Mouse (Mus musculus): ENCODE results near the gene Mrpl46. TPM values are rescaled to one million over a fixed set of nuclear protein-coding genes. Genes with fewer than 3 reads are reported as not detected.

Gene Mrpl46
- total RNA-seq, 2 experiments from 2014 or later, result 27.2 to 32.0 TPM

Other genes starting within 250 kb of the Mrpl46 start
- gene Ntrk3, start 45.5 kb downstream of the Mrpl46 start, total RNA-seq (2021), result 100 to 1,000 TPM; 137 TPM
- gene Mrps11, start 412 bp downstream of the Mrpl46 start, total RNA-seq (2021), result 10 to 100 TPM; 39.3 to 39.9 TPM
- 1 to 10 TPM; 4.8 to 5.7 TPM for gene Det1, start 63.7 kb upstream of the Mrpl46 start, total RNA-seq (2021)
- 10 to 100 TPM; 22.3 to 24.0 TPM for gene Aen, start 112.3 kb upstream of the Mrpl46 start, total RNA-seq (2021)
- 1 to 10 TPM in 1 of 2 experiments, under 1 TPM in 1; 0.90 to 1.0 TPM for gene Isg20, start 129.9 kb upstream of the Mrpl46 start, total RNA-seq (2021)